Mouse (Mus musculus) midbrain, embryonic 12.5 days (tissue): ENCODE measurements around the gene Ddx20. TPM values are rescaled to one million over a fixed set of nuclear protein-coding genes. Genes with fewer than 3 reads are reported as not detected.

Experiments
- ATAC-seq: fragments of 200-750 bp; cut with Nextera tagmentation; 2 replicates; pipeline ENCODE4 v1.8.0; 2017; ENCODE audit warnings: low read depth, moderate TSS enrichment, moderate library complexity; ENCODE audit not compliant: low FRiP score
- H3K27ac ChIP-seq: fragments of 300-500 bp; sonication (generic); replicated peaks from 2 replicates; pipeline ENCODE4 v1.5.1; 2016; ENCODE audit warnings: mild to moderate bottlenecking
- H3K27me3 ChIP-seq: fragments of 300-500 bp; sonication (generic); 2 replicates; pipeline ENCODE4 v1.6.1; 2016; ENCODE audit warnings: mild to moderate bottlenecking
- H3K36me3 ChIP-seq: fragments of 300-500 bp; sonication (generic); 2 replicates; pipeline ENCODE4 v1.6.1; 2016
- H3K4me1 ChIP-seq: fragments of 300-500 bp; sonication (generic); 2 replicates; pipeline ENCODE4 v1.6.1; 2016
- H3K4me2 ChIP-seq: fragments of 300-500 bp; sonication (generic); replicated peaks from 2 replicates; pipeline ENCODE4 v1.6.1; 2016; ENCODE audit warnings: mild to moderate bottlenecking, moderate library complexity
- H3K4me3 ChIP-seq: fragments of 300-500 bp; sonication (generic); 2 replicates; pipeline ENCODE4 v1.5.1; 2016; ENCODE audit warnings: mild to moderate bottlenecking
- H3K9ac ChIP-seq: fragments of 300-500 bp; sonication (generic); replicated peaks from 2 replicates; pipeline ENCODE4 v1.6.1; 2016; ENCODE audit warnings: mild to moderate bottlenecking, moderate library complexity
- H3K9me3 ChIP-seq: fragments of 300-500 bp; sonication (generic); 2 replicates; pipeline ENCODE4 v1.6.1; 2016; ENCODE audit warnings: mild to moderate bottlenecking
- WGBS: fragments of 180-500 bp; shearing (Covaris S2); methylation state at CpG from one replicate; pipeline ENCODE4 v1.1.7; 2016; 5-methylcytosine and 5-hydroxymethylcytosine counted together
- polyA plus RNA-seq: library from polyadenylated mRNA; unstranded; fragments of >200 nt; fragmentation: Nextera tagmentation; extraction: Ambion mirVana; gene quantifications from 2 replicates; pipeline ENCODE4 v1.2.1, GENCODE M21; 2016

Ddx20 gene
- polyA plus RNA-seq, 1 experiment from 2014 or later = 42.4 TPM

- Histone ChIP-seq H3K9me3 (no peaks in the 10 kb centered on the region), H3K27me3 (peaks cover 9% of the 10 kb centered on the region; the same call in 1 of the 2 replicates), H3K4me3 (no peak overlapping the region), H3K4me2 (no peak overlapping the region), H3K27ac (no peak overlapping the region), H3K9ac (no peak overlapping the region), H3K4me1 (peaks cover 9% of the 10 kb centered on the region), H3K36me3 (peaks cover 11% of the 10 kb centered on the region; the same call in 1 of the 2 replicates)
- no peak for ATAC-seq
- 89% methylated on average over 2 of the region's 2 CpGs for WGBS
Measured at GRCm38 (mm10) chr3:105688536-105688935, 1.2 kb upstream of the Ddx20 start.

DNA sequence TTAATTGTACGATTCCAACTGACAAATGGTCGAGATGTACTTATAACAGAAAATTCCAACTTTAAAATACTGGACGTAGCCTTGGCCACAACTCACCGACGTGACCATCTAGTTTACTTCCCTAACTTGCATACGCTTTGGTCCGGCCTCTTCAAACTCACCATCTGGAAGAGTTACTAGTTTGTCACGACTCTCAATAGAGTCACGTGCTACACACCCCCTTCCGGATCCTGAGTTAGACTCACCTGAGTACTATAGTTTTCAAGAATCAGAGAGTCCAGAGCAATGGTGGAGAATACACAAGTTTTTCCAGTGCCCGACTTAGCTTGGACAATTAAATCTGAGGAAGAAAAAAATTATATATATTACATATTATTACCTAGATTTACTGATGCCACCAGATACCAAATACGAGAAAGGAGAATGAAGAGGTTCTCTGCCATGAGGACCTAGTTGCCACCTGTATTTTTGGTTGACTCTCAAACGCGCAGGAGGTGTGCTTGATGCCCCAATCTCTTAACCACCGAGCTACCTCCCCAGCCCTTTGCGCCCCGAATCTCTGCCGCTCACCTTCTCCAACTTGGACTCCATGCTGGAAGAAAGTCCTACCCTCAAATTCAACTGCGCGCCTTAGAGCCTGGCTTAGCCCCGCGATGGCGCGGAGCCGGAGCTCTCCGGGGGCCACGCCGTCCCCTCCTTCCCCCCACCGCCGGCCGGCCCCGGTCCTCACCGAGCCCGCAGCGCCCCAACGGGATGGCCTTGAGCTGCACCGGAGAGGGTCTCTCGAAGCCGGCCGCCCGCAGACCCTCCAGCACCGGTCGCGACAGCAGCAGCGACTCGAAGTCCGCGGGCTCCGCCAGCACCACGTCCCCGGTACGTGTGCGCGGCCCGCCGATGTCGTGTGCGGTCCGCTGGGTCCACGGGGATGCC is 715 bp downstream of the Ddx20 start:
- 11% methylated on average over 58 of the region's 60 CpGs for WGBS
- Histone ChIP-seq H3K27ac (peak overlapping the region; percentile 75), H3K9me3 (no peaks in the 10 kb centered on the region), H3K27me3 (no peaks in the 10 kb centered on the region), H3K4me2 (peak overlapping the region; percentile 64), H3K36me3 (peaks cover 25% of the 10 kb centered on the region; the same call in 1 of the 2 replicates), H3K4me3 (peak overlapping the region; percentile 94), H3K9ac (peak overlapping the region; percentile 94), H3K4me1 (peaks cover 9% of the 10 kb centered on the region)
- no peak; the same call in 1 of the 2 replicates for ATAC-seq

GRCm38 (mm10) chr3:105680346-105680745 is 7.0 kb downstream of the Ddx20 start:
- Histone ChIP-seq H3K27me3 (no peaks in the 10 kb centered on the region), H3K4me1 (no peaks in the 10 kb centered on the region), H3K9me3 (no peaks in the 10 kb centered on the region), H3K36me3 (peaks cover 57% of the 10 kb centered on the region), H3K4me3 (no peak overlapping the region), H3K27ac (no peak overlapping the region), H3K4me2 (no peak overlapping the region), H3K9ac (no peak overlapping the region)
- WGBS = 96% methylated on average over 7 of the region's 7 CpGs
- ATAC-seq = no peak

GRCm38 (mm10) chr3:105675932-105676331 is 11.4 kb downstream of the Ddx20 start:
- WGBS = 41% methylated on average over 2 of the region's 2 CpGs
- ATAC-seq = no peak

DNA sequence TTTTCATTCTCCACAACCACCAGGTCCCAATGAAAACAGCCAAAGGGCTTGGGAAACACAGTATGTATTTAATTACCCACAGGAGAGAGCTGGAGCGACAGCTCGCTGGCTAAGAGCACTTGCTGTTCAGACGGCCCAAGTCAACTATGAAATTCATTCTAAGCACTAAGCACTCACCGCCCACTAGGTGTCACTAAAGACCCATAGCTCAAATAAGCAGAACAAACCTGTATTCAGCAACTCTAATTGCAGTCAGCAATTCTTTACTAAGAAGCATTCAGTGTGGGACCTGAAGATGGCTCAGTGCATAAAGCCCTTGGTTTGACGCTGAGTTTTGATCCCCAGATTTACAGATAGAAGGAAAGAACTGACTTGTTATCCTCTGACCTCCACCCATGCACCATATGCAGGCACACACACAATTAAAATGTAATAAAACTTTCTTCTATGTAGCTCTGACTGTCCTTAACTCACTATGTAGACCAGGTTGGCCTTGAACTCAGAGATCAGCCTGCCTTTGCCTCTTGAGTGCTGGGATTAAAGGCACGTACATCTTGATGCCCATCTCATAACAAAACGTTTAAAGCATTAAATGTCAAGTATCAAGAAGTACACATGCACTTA is 12.7 kb downstream of the Ddx20 start:
- Histone ChIP-seq H3K4me3 (no peak overlapping the region), H3K36me3 (peaks cover 25% of the 10 kb centered on the region), H3K4me1 (no peaks in the 10 kb centered on the region), H3K9me3 (no peaks in the 10 kb centered on the region), H3K9ac (no peak overlapping the region), H3K27me3 (no peaks in the 10 kb centered on the region), H3K27ac (no peak overlapping the region), H3K4me2 (no peak overlapping the region)
- peak; percentile 79 for ATAC-seq
- WGBS = 17% methylated on average over 7 of the region's 7 CpGs

More at GRCm38 (mm10) chr3:105675932-105676331, 11.4 kb downstream of the Ddx20 start:
- Histone ChIP-seq H3K27me3 (no peaks in the 10 kb centered on the region), H3K27ac (no peak overlapping the region), H3K4me3 (no peak overlapping the region), H3K9me3 (no peaks in the 10 kb centered on the region), H3K9ac (no peak overlapping the region), H3K4me2 (no peak overlapping the region), H3K4me1 (no peaks in the 10 kb centered on the region), H3K36me3 (peaks cover 29% of the 10 kb centered on the region)

DNA sequence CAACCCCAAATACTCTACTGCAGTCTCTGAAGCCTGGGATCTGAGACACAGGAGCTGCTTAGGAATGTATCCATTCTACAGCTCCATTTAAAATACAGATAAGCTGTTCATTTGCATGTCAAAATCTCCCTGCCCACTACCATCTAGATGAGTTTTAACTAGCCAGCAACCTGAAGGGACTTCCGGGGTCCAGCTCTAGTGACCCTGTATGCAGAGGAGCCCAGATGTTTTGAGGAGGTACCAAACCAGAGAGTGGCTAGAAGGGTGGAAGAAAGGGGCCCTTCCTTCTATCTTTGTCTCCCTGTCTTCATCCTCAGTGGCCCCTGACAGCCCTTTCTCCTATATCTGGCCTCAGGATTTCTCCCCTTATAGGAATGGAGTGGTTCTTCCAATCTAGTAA is 16.6 kb downstream of the Ddx20 start:
- 93% methylated on average over 1 of the region's 1 CpGs for WGBS
- H3K4me1 ChIP-seq = no peaks in the 10 kb centered on the region
- H3K27ac ChIP-seq = no peak overlapping the region
- ATAC-seq = no peak
- peaks cover under 1% of the 10 kb centered on the region; the same call in 1 of the 2 replicates for H3K36me3 ChIP-seq
- H3K4me2 ChIP-seq = no peak overlapping the region
- no peaks in the 10 kb centered on the region for H3K27me3 ChIP-seq
- H3K9me3 ChIP-seq = no peaks in the 10 kb centered on the region
- H3K4me3 ChIP-seq = no peak overlapping the region
- no peak overlapping the region for H3K9ac ChIP-seq

GRCm38 (mm10) chr3:105669776-105670175 is 17.6 kb downstream of the Ddx20 start:
- 91% methylated on average over 3 of the region's 3 CpGs for WGBS
- no peak for ATAC-seq

GRCm38 (mm10) chr3:105668161-105668560 is 19.2 kb downstream of the Ddx20 start:
- H3K27me3 ChIP-seq = no peaks in the 10 kb centered on the region
- H3K4me1 ChIP-seq = no peaks in the 10 kb centered on the region
- H3K4me2 ChIP-seq = no peak overlapping the region
- H3K4me3 ChIP-seq = no peak overlapping the region
- H3K9ac ChIP-seq = no peak overlapping the region
- WGBS = 48% methylated on average over 9 of the region's 9 CpGs
- no peak overlapping the region for H3K27ac ChIP-seq
- no peak for ATAC-seq
- H3K9me3 ChIP-seq = no peaks in the 10 kb centered on the region
- H3K36me3 ChIP-seq = no peaks in the 10 kb centered on the region

More at GRCm38 (mm10) chr3:105669776-105670175, 17.6 kb downstream of the Ddx20 start:
- Histone ChIP-seq H3K4me2 (no peak overlapping the region), H3K4me3 (no peak overlapping the region), H3K4me1 (no peaks in the 10 kb centered on the region), H3K9ac (no peak overlapping the region), H3K27ac (no peak overlapping the region), H3K36me3 (no peaks in the 10 kb centered on the region), H3K9me3 (no peaks in the 10 kb centered on the region), H3K27me3 (no peaks in the 10 kb centered on the region)

- 68% methylated on average over 4 of the region's 4 CpGs for WGBS
- Histone ChIP-seq H3K36me3 (no peaks in the 10 kb centered on the region), H3K4me2 (no peak overlapping the region), H3K9ac (no peak overlapping the region), H3K4me1 (no peaks in the 10 kb centered on the region), H3K27ac (no peak overlapping the region), H3K4me3 (no peak overlapping the region), H3K9me3 (no peaks in the 10 kb centered on the region), H3K27me3 (no peaks in the 10 kb centered on the region)
- ATAC-seq = no peak
Measured at GRCm38 (mm10) chr3:105666996-105667523, 20.3 kb downstream of the Ddx20 start.

DNA sequence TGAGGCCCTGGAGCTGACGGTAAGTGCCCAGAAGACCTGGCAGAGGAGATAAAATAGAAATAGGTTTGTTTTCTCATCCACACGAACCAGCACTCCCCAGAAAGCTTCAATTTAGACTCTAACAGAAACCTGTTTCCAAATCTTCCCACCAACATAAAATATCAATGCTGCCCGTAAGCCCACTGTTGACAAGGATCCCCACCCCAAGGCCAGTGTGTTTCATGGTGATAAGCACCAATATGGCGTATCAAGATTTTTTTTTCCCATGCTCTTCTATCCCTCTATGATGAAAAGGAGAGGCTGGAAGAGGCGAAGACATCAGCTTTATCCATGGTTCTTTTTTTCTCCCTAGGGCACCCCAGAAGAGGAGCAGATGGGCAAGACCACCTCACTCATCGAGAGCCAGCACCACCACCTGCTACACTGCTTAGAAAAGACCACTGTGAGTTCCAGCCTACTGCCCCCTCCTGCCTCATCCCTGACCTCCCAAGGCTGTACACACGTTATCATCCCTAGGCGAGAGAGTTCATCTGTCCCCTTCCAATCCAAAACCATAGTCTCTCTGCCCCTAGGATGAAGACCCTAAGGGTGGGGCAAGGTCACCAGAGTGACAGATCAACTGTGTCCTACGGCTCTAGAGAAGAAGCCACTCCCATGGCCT is 22.1 kb downstream of the Ddx20 start:
- no peaks in the 10 kb centered on the region for H3K9me3 ChIP-seq
- no peak overlapping the region for H3K9ac ChIP-seq
- no peak overlapping the region for H3K4me3 ChIP-seq
- no peak for ATAC-seq
- no peak overlapping the region for H3K4me2 ChIP-seq
- no peaks in the 10 kb centered on the region for H3K27me3 ChIP-seq
- no peaks in the 10 kb centered on the region for H3K4me1 ChIP-seq
- H3K27ac ChIP-seq = no peak overlapping the region
- H3K36me3 ChIP-seq = no peaks in the 10 kb centered on the region
- 82% methylated on average over 9 of the region's 9 CpGs for WGBS

DNA sequence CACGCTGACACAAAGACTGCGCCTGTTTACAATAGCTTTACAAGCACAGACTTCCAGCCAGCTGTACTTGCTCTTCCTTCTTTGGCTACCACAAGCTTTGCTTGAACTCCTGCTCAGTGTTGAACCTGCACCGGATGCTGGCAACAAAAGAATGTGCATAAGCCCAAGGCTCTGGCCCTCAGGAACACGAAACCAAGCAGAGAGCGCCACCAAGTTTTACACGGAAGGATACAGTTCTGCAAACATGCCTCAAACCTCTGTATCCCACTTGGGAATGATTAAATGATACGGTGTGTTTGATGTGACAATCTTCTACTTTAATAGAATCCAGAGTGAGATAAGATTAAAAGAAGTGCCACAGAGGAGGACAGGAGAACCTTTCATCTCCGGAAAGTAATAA is 24.3 kb downstream of the Ddx20 start:
- Histone ChIP-seq H3K9ac (no peak overlapping the region), H3K27me3 (no peaks in the 10 kb centered on the region), H3K4me2 (no peak overlapping the region), H3K4me1 (no peaks in the 10 kb centered on the region), H3K36me3 (no peaks in the 10 kb centered on the region), H3K27ac (no peak overlapping the region), H3K4me3 (no peak overlapping the region), H3K9me3 (no peaks in the 10 kb centered on the region)
- no peak for ATAC-seq
- 83% methylated on average over 8 of the region's 8 CpGs for WGBS
